8 mouse cellular contexts compared by ENCODE assay signal in genomic region chr1:20867241-20867902, GRCm38 (mm10). TPM values are rescaled to one million over a fixed set of nuclear protein-coding genes. Genes with fewer than 3 reads are reported as not detected.
DNase-seq lines count a peak whose midpoint lies in the region; ATAC-seq and TF ChIP-seq lines count a peak whose summit lies in the region.
"Had no signal": no experiment of that assay in that cellular context is flagged by ENCODE, and none has a peak within 500 bp of the region (broad histone marks: within the 10 kb centered on the region; RNA-seq: fewer than 3 reads in every experiment).

No protein-coding gene starts in this region.

- DNase-seq in ES-E14 (ENCODE audit: low read depth, low spot score): peak; percentile 78
- DNase-seq in adrenal gland, postnatal 14 days: peak; percentile 56
- peak; percentile 18 for DNase-seq in fibroblast of lung, adult 2 months (ENCODE audit: low read depth)
- DNase-seq in midbrain, embryonic 10.5 days (ENCODE audit: low spot score): peak; percentile 41
- DNase-seq in thymus, postnatal 0 days (ENCODE audit: low spot score): no peak
- no peak for DNase-seq in layer of hippocampus, adult 11-12 months (ENCODE audit: low spot score)

- no peaks in the 10 kb centered on the region for H3K36me3 ChIP-seq in ES-E14 (ENCODE audit: control insufficient read depth, insufficient read depth, low read length, poor library complexity, severe bottlenecking)
- H3K36me3 ChIP-seq in midbrain, embryonic 10.5 days: no peaks in the 10 kb centered on the region
- H3K36me3 ChIP-seq: stomach, embryonic 15.5 days had no signal

- H3K9me3 ChIP-seq in ES-E14 (ENCODE audit: control insufficient read depth, insufficient read depth, low read depth, low read length): no peaks in the 10 kb centered on the region
- H3K9me3 ChIP-seq in midbrain, embryonic 10.5 days (replicated peaks): no peaks in the 10 kb centered on the region
- H3K9me3 ChIP-seq: stomach, embryonic 15.5 days had no signal

- in situ Hi-C loops in ES-E14 (cut with MboI; ENCODE audit: low sequenced_read_pairs in 2 of 2, unreplicated experiment in 2 of 2): no loop called here

- H3K27ac ChIP-seq in ES-E14 (ENCODE audit: insufficient read depth, low read depth, low read length, poor library complexity, severe bottlenecking): peak overlapping the region; percentile 77
- H3K27ac ChIP-seq in midbrain, embryonic 10.5 days (replicated peaks): peak overlapping the region; percentile 85
- H3K27ac ChIP-seq: stomach, embryonic 15.5 days had no signal

- no peaks in the 10 kb centered on the region for H3K27me3 ChIP-seq in midbrain, embryonic 10.5 days (ENCODE audit: low read depth, poor library complexity, severe bottlenecking)
- H3K27me3 ChIP-seq: stomach, embryonic 15.5 days had no signal

- 33% methylated on average over 8 of the region's 8 CpGs for WGBS in midbrain, embryonic 10.5 days

- no peak overlapping the region for H3K4me3 ChIP-seq in ES-E14 (ENCODE audit: insufficient read depth in 1 of 2, low read depth in 1 of 2, low read length in 2 of 2, poor library complexity in 1 of 2, severe bottlenecking in 1 of 2)
- no peak overlapping the region for H3K4me3 ChIP-seq in midbrain, embryonic 10.5 days
- H3K4me3 ChIP-seq: stomach, embryonic 15.5 days had no signal

- no peak for ATAC-seq in megakaryocyte, adult 5-6 weeks (ENCODE audit: poor library complexity, severe bottlenecking)

- peak overlapping the region; percentile 21; the same call in 1 of the 2 replicates for H3K9ac ChIP-seq in ES-E14 (ENCODE audit: insufficient read depth, low read depth, low read length, poor library complexity, severe bottlenecking)
- H3K9ac ChIP-seq: stomach, embryonic 15.5 days had no signal

- H3K4me1 ChIP-seq in ES-E14 (ENCODE audit: control insufficient read depth in 2 of 2, insufficient read depth in 2 of 2, low read length in 2 of 2, poor library complexity in 1 of 2): peaks cover 0 to 7% of the 10 kb centered on the region in 2 experiments; a peak in 2 of 4 replicates
- peaks cover 22% of the 10 kb centered on the region for H3K4me1 ChIP-seq in midbrain, embryonic 10.5 days

TF ChIP-seq in ES-E14, 5 proteins besides CTCF, POLR2A, EP300 and RAD21:
- TF ChIP-seq ZNF384 (IDR thresholded peaks at IDR 0.05; ENCODE audit: low read depth, low read length) (no peak), ZC3H11A (IDR thresholded peaks at IDR 0.05; ENCODE audit: borderline replicate concordance, low read depth, low read length) (no peak), CHD2 (IDR thresholded peaks at IDR 0.05; ENCODE audit: low read depth, low read length) (no peak), MAFK (IDR thresholded peaks at IDR 0.05; ENCODE audit: insufficient read depth, low read depth, low read length) (no peak), HCFC1 (IDR thresholded peaks at IDR 0.05; ENCODE audit: borderline replicate concordance, insufficient read depth, low read length) (no peak)
TF ChIP-seq in ES-E14: peak in this region for 0.

RNA-seq across cellular contexts. Expression of gene Paqr8, which starts 23.0 kb away (rescaled TPM):
- 1.7 and 3.2 TPM in 2 replicates for total RNA-seq in ES-E14 (2012; rRNA removed)
- 25.6 and 27.5 TPM in 2 replicates for total RNA-seq in adrenal gland, postnatal 14 days (2021)
- 5.3 and 6.4 TPM in 2 replicates for polyA plus RNA-seq in midbrain, embryonic 10.5 days (2016; fragmentation: Nextera tagmentation; extraction: Ambion mirVana)
- polyA plus RNA-seq in thymus, postnatal 0 days (2015; fragmentation: Nextera tagmentation; extraction: Ambion mirVana): 0.73 and 0.94 TPM in 2 replicates
- total RNA-seq in megakaryocyte, adult 5-6 weeks (2015): 0.71 and 1.7 TPM in 2 replicates
- 0.84 and 1.1 TPM in 2 replicates for total RNA-seq in megakaryocyte, adult 5-6 weeks (2017)

RNA-seq across cellular contexts. Expression of gene Mcm3, which starts 47.3 kb away (rescaled TPM):
- total RNA-seq in ES-E14 (2012; rRNA removed): 178 and 179 TPM in 2 replicates
- 35.1 and 41.6 TPM in 2 replicates for total RNA-seq in adrenal gland, postnatal 14 days (2021)
- polyA plus RNA-seq in midbrain, embryonic 10.5 days (2016; fragmentation: Nextera tagmentation; extraction: Ambion mirVana): 269 and 296 TPM in 2 replicates
- polyA plus RNA-seq in thymus, postnatal 0 days (2015; fragmentation: Nextera tagmentation; extraction: Ambion mirVana): 148 and 174 TPM in 2 replicates
- 317 and 364 TPM in 2 replicates for total RNA-seq in megakaryocyte, adult 5-6 weeks (2015)
- total RNA-seq in megakaryocyte, adult 5-6 weeks (2017): 152 and 156 TPM in 2 replicates

Comparison
In these comparisons a context has a peak if more than half of its experiments do, and no peak if none do; other contexts are left out.
1. DNase-seq: peak in ES-E14 (single experiment), adrenal gland, postnatal 14 days (single experiment), fibroblast of lung, adult 2 months (single experiment) and midbrain, embryonic 10.5 days (single experiment); none in thymus, postnatal 0 days (single experiment) and layer of hippocampus, adult 11-12 months (single experiment).